Mouse (Mus musculus): ENCODE measurements around the gene Zfp36l2. TPM values are rescaled to one million over a fixed set of nuclear protein-coding genes. Genes with fewer than 3 reads are reported as not detected.
"Not testable (repeated sequence)": the region's sequence is repeated elsewhere in the genome, so short reads cannot be mapped to it uniquely, and the experiment has no call there.

Zfp36l2 gene
- polyA plus RNA-seq, 1 experiment from 2014 or later: 18.7 TPM

GRCm38 (mm10) chr17:84193411-84193810 lies 5.7 kb upstream of the Zfp36l2 start:
- ATAC-seq (ENCODE audit: low FRiP score, low read depth): no peak

GRCm38 (mm10) chr17:84191946-84192345 lies 4.2 kb upstream of the Zfp36l2 start:
- H3K4me2 ChIP-seq (replicated peaks): no peak overlapping the region
- no peak overlapping the region for H3K4me3 ChIP-seq
- H3K36me3 ChIP-seq: peaks cover 22% of the 10 kb centered on the region
- peaks cover 30% of the 10 kb centered on the region for H3K4me1 ChIP-seq
- H3K9ac ChIP-seq: no peak overlapping the region
- H3K9me3 ChIP-seq: no peaks in the 10 kb centered on the region
- 79% methylated on average over 4 of the region's 4 CpGs for WGBS
- no peak overlapping the region for H3K27ac ChIP-seq
- ATAC-seq (ENCODE audit: low FRiP score, low read depth): no peak
- no peaks in the 10 kb centered on the region for H3K27me3 ChIP-seq

More at GRCm38 (mm10) chr17:84193411-84193810, 5.7 kb upstream of the Zfp36l2 start:
- H3K9me3 ChIP-seq: no peaks in the 10 kb centered on the region
- no peak overlapping the region for H3K9ac ChIP-seq
- H3K36me3 ChIP-seq: peaks cover 22% of the 10 kb centered on the region
- no peak overlapping the region for H3K4me3 ChIP-seq
- 92% methylated on average over 9 of the region's 9 CpGs for WGBS
- peaks cover 36% of the 10 kb centered on the region for H3K4me1 ChIP-seq
- no peak overlapping the region for H3K27ac ChIP-seq
- H3K4me2 ChIP-seq (replicated peaks): no peak overlapping the region
- no peaks in the 10 kb centered on the region for H3K27me3 ChIP-seq

- ATAC-seq (ENCODE audit: low FRiP score, low read depth): no peak
- H3K4me2 ChIP-seq (replicated peaks): no peak overlapping the region
- no peaks in the 10 kb centered on the region for H3K27me3 ChIP-seq
- H3K4me1 ChIP-seq: peaks cover 30% of the 10 kb centered on the region
- no peak overlapping the region for H3K9ac ChIP-seq
- no peak overlapping the region for H3K4me3 ChIP-seq
- no peak overlapping the region for H3K27ac ChIP-seq
- peaks cover 31% of the 10 kb centered on the region for H3K36me3 ChIP-seq
- H3K9me3 ChIP-seq: no peaks in the 10 kb centered on the region
- WGBS: 28% methylated on average over 8 of the region's 8 CpGs
Observed at GRCm38 (mm10) chr17:84190885-84191284, 3.1 kb upstream of the Zfp36l2 start.

DNA sequence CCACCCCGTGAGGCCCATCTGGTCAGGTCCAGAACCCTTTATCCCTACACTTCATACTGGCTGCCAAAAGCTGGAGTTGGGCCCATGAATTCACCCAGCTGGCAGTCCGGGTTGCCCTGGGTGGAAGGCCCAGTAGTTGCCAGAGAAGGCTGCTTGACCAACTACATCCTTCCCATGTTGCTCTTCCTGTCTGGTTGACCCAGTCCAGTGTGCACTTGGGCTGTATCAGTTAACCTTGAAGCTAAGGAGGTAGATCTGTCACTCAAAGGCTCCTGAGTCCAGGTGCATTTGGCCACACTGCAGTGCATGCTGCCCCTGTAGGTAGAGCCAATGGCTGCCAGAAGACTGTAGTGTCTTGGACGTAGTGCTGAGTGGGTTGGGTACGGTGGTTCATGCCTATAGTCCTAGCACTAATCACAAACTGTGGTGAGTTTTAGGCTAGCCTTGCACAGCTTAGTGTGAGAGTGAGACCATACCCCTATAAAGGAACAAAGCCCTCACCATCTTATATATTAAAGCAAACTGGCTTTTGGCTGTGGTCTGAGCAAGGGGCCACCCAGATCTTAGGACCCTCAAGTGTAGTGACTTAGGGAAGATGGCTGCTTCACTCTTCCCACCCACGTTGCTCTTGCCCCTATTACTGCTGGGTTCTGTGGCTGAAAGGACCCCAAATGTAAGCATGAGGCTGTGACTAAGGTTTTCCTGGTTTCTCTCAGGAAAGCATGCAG lies 1.5 kb upstream of the Zfp36l2 start:
- WGBS: 79% methylated on average over 5 of the region's 5 CpGs
- peaks cover 36% of the 10 kb centered on the region for H3K36me3 ChIP-seq

GRCm38 (mm10) chr17:84188374-84188961 lies 721 bp upstream of the Zfp36l2 start:
- Histone ChIP-seq H3K4me1 (peaks cover 25% of the 10 kb centered on the region), H3K4me2 (replicated peaks) (peak overlapping the region; percentile 84), H3K4me3 (peak overlapping the region; percentile 63), H3K9ac (peak overlapping the region; percentile 77), H3K27me3 (no peaks in the 10 kb centered on the region), H3K27ac (peak overlapping the region; percentile 99), H3K9me3 (no peaks in the 10 kb centered on the region), H3K36me3 (peaks cover 34% of the 10 kb centered on the region)
- WGBS: under 1% methylated on average over 38 of the region's 38 CpGs
- ATAC-seq (ENCODE audit: low FRiP score, low read depth): peak; percentile 82

More for the DNA sequence above, 1.5 kb upstream of the Zfp36l2 start:
- Histone ChIP-seq H3K27me3 (no peaks in the 10 kb centered on the region), H3K4me1 (peaks cover 23% of the 10 kb centered on the region), H3K27ac (peak overlapping the region; percentile 99), H3K9me3 (no peaks in the 10 kb centered on the region), H3K4me3 (peak overlapping the region; percentile 63), H3K4me2 (replicated peaks) (peak overlapping the region; percentile 84), H3K9ac (peak overlapping the region; percentile 77)
- ATAC-seq (ENCODE audit: low FRiP score, low read depth): no peak

GRCm38 (mm10) chr17:84187264-84187663 lies 483 bp downstream of the Zfp36l2 start:
- WGBS: 0% methylated on average over 15 of the region's 37 CpGs
- H3K4me3 ChIP-seq: peak overlapping the region; percentile 99
- peak; percentile 15 for ATAC-seq (ENCODE audit: low FRiP score, low read depth)
- H3K9ac ChIP-seq: peak overlapping the region; percentile 100
- peak overlapping the region; percentile 99 for H3K27ac ChIP-seq
- H3K9me3 ChIP-seq, H3K27me3 ChIP-seq: not testable (repeated sequence)
- peaks cover 37% of the 10 kb centered on the region for H3K4me1 ChIP-seq
- H3K4me2 ChIP-seq (replicated peaks): peak overlapping the region; percentile 84
- H3K36me3 ChIP-seq: peaks cover 24% of the 10 kb centered on the region

- peak overlapping the region; percentile 99 for H3K4me3 ChIP-seq
Observed at GRCm38 (mm10) chr17:84186451-84187202, 1.1 kb downstream of the Zfp36l2 start.

DNA sequence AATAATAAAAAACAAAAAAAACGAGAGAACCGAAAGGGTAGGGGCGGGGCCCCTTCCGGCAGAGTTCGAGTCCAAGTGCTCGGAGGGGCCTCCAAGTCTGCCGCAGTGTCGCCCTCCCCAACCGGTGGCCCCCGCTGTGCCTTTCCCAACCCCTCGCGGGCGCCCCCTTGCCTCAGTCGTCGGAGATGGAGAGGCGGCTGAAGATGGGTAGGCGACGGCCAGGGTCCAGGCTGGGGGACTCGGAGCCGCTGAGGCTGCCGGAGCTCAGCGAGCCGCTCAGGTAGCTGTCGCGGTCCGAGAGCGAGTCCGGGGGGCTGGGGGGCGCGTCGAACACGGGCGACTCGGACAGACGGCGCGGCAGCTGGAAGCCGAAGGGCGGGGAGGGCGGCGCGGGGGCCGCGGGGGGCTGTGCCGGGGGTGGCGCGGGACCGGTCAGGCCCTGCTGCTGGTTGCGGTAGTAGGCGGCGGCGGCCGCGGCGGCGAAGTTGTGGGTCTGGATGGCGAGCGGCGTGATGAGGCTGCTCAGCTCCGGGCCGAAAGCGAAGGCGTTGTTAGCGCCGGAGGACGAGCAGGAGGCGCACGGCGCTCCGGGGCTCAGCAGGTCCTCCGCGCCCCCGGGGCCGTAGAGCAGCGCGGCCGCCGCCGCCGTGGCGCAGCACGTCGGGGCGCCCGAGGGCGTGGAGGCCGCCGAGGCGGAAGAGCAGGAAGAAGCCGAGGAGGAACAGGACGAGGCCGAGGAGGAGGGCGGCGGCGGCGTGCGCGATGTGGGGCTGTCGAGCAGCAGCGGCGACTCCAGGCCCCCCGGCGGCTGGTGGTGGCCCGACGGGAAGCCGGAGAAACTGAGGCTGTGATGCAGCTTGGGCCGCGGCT lies 1.9 kb downstream of the Zfp36l2 start:
- Histone ChIP-seq H3K9me3 (no peaks in the 10 kb centered on the region), H3K4me1 (peaks cover 51% of the 10 kb centered on the region), H3K9ac (peak overlapping the region; percentile 100), H3K4me2 (replicated peaks) (peak overlapping the region; percentile 74), H3K27me3 (no peaks in the 10 kb centered on the region), H3K4me3 (peak overlapping the region; percentile 99), H3K27ac (peak overlapping the region; percentile 99), H3K36me3 (peaks cover 14% of the 10 kb centered on the region)
- WGBS: under 1% methylated on average over 91 of the region's 108 CpGs
- ATAC-seq (ENCODE audit: low FRiP score, low read depth): no peak

More at GRCm38 (mm10) chr17:84186451-84187202, 1.1 kb downstream of the Zfp36l2 start:
- no peak for ATAC-seq (ENCODE audit: low FRiP score, low read depth)
- Histone ChIP-seq H3K4me1 (peaks cover 43% of the 10 kb centered on the region), H3K9me3 (no peaks in the 10 kb centered on the region), H3K27ac (peak overlapping the region; percentile 99), H3K27me3 (no peaks in the 10 kb centered on the region), H3K9ac (peak overlapping the region; percentile 100), H3K36me3 (peaks cover 17% of the 10 kb centered on the region), H3K4me2 (replicated peaks) (peak overlapping the region; percentile 74)
- WGBS: under 1% methylated on average over 78 of the region's 80 CpGs

- no peaks in the 10 kb centered on the region for H3K27me3 ChIP-seq
- under 1% methylated on average over 7 of the region's 7 CpGs for WGBS
- peak overlapping the region; percentile 99 for H3K4me3 ChIP-seq
- no peak for ATAC-seq (ENCODE audit: low FRiP score, low read depth)
- peaks cover 14% of the 10 kb centered on the region for H3K36me3 ChIP-seq
- peak overlapping the region; percentile 100 for H3K9ac ChIP-seq
- peak overlapping the region; percentile 99 for H3K27ac ChIP-seq
- peaks cover 51% of the 10 kb centered on the region for H3K4me1 ChIP-seq
- peak overlapping the region; percentile 74 for H3K4me2 ChIP-seq (replicated peaks)
- H3K9me3 ChIP-seq: no peaks in the 10 kb centered on the region
Observed at GRCm38 (mm10) chr17:84185011-84185411, 2.7 kb downstream of the Zfp36l2 start.

GRCm38 (mm10) chr17:84183291-84183781 lies 4.4 kb downstream of the Zfp36l2 start:
- H3K27ac ChIP-seq: peak overlapping the region; percentile 83
- no peaks in the 10 kb centered on the region for H3K9me3 ChIP-seq
- H3K36me3 ChIP-seq: peaks cover 14% of the 10 kb centered on the region
- H3K4me3 ChIP-seq: peak overlapping the region; percentile 48
- WGBS: 1% methylated on average over 12 of the region's 12 CpGs
- peaks cover 47% of the 10 kb centered on the region for H3K4me1 ChIP-seq
- no peaks in the 10 kb centered on the region for H3K27me3 ChIP-seq
- peak overlapping the region; percentile 84 for H3K4me2 ChIP-seq (replicated peaks)
- ATAC-seq (ENCODE audit: low FRiP score, low read depth): no peak
- peak overlapping the region; percentile 77 for H3K9ac ChIP-seq
